Mouse (Mus musculus) midbrain, embryonic 11.5 days (tissue): ENCODE data around the gene Gramd1b. TPM values are rescaled to one million over a fixed set of nuclear protein-coding genes. Genes with fewer than 3 reads are reported as not detected.

Source experiments
- ATAC-seq: fragments of 200-750 bp; cut with Nextera tagmentation; 2 replicates; pipeline ENCODE4 v1.8.0; 2017; ENCODE audit warnings: moderate TSS enrichment, moderate library complexity; ENCODE audit not compliant: low FRiP score
- DNase-seq: peaks from one replicate; pipeline ENCODE4 v3.0.0; 2015; ENCODE audit warnings: low spot score; ENCODE audit errors: missing footprints
- H3K27ac ChIP-seq: fragments of 300-500 bp; sonication (generic); 2 replicates; pipeline ENCODE4 v1.5.1; 2014; ENCODE audit warnings: low read depth, low read length
- H3K27me3 ChIP-seq: fragments of 300-500 bp; sonication (generic); 2 replicates; pipeline ENCODE4 v1.6.1; 2014; ENCODE audit warnings: mild to moderate bottlenecking, low read length, moderate library complexity, mixed read lengths; ENCODE audit not compliant: control insufficient read depth, insufficient read depth
- H3K36me3 ChIP-seq: fragments of 300-500 bp; sonication (generic); 2 replicates; pipeline ENCODE4 v1.6.1; 2014; ENCODE audit warnings: mild to moderate bottlenecking, low read length, moderate library complexity, mixed read lengths; ENCODE audit not compliant: control insufficient read depth, insufficient read depth
- H3K4me1 ChIP-seq: fragments of 300-500 bp; sonication (generic); 2 replicates; pipeline ENCODE4 v1.6.1; 2014; ENCODE audit warnings: low read length; ENCODE audit not compliant: control insufficient read depth, insufficient read depth
- H3K4me2 ChIP-seq: fragments of 300-500 bp; sonication (generic); 2 replicates; pipeline ENCODE4 v1.6.1; 2014; ENCODE audit warnings: mild to moderate bottlenecking, moderate library complexity
- H3K4me3 ChIP-seq: fragments of 300-500 bp; sonication (generic); 2 replicates; pipeline ENCODE4 v1.5.1; 2014; ENCODE audit warnings: low read depth, low read length
- H3K9ac ChIP-seq: fragments of 300-500 bp; sonication (generic); 2 replicates; pipeline ENCODE4 v1.6.1; 2014; ENCODE audit warnings: low read length
- H3K9me3 ChIP-seq: fragments of 300-500 bp; sonication (generic); 2 replicates; pipeline ENCODE4 v1.6.1; 2016; ENCODE audit warnings: low read length; ENCODE audit not compliant: control insufficient read depth
- WGBS: fragments of 180-500 bp; shearing (Covaris S2); extraction: QIAGEN DNeasy Blood & Tissue Kit; methylation state at CpG from one replicate; pipeline ENCODE4 v1.1.7; 2014; 5-methylcytosine and 5-hydroxymethylcytosine counted together
- polyA plus RNA-seq: library from polyadenylated mRNA; unstranded; fragments of >200 nt; fragmentation: Nextera tagmentation; extraction: Ambion mirVana; gene quantifications from 2 replicates; pipeline ENCODE4 v1.2.1, GENCODE M21; 2014

The Gramd1b gene
- polyA plus RNA-seq, 1 experiment from 2014 or later, result 2.5 TPM

DNA sequence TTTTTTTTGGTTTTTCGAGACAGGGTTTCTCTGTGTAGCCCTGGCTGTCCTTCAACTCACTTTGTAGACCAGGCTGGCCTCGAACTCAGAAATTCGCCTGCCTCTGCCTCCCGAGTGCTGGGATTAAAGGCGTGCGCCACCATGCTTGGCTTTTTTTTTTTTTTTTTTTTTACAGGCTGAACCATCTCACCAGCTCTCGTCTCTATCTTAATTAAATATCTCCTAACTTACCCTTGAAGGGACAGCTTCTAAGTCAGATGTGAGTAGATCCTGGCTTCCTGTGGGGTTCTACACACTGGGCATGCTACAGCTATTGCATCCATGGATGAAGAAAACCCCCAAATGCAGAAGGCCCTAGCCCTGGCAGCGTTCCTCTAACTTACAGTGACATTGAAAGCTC is 164.4 kb downstream of the Gramd1b start:
- no peak overlapping the region for H3K27ac ChIP-seq
- DNase-seq (no peak), ATAC-seq (no peak)
- no peaks in the 10 kb centered on the region for H3K4me1 ChIP-seq
- no peak overlapping the region for H3K9ac ChIP-seq
- no peaks in the 10 kb centered on the region for H3K9me3 ChIP-seq
- 91% methylated on average over 7 of the region's 8 CpGs for WGBS
- H3K36me3 ChIP-seq, result no peaks in the 10 kb centered on the region
- no peaks in the 10 kb centered on the region for H3K27me3 ChIP-seq
- no peak overlapping the region for H3K4me3 ChIP-seq
- H3K4me2 ChIP-seq, result no peak overlapping the region

DNA sequence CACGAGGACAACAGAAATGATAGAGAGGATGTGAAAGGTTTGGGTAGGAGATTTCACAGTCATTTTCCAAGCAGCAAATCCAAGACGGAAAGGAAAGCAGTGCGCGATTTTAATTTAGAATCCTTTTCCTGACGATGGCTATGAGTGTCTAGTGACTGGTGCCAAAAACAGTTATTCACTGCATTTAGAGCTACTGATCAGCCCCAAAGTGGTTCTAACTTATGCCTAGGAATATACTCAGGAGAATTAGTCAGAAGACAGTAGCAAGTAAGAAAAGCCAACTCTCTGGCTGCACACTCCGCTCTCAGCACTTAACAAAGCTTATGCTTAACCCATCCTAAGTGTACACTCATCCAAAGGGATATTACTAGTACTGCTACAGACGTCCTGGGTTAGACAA is 166.9 kb downstream of the Gramd1b start:
- no peak overlapping the region for H3K9ac ChIP-seq
- H3K27ac ChIP-seq, result no peak overlapping the region
- no peak overlapping the region for H3K4me3 ChIP-seq
- ATAC-seq (no peak), DNase-seq (no peak)
- no peaks in the 10 kb centered on the region for H3K36me3 ChIP-seq
- WGBS, result 83% methylated on average over 7 of the region's 7 CpGs
- no peaks in the 10 kb centered on the region for H3K27me3 ChIP-seq
- no peak overlapping the region for H3K4me2 ChIP-seq
- no peaks in the 10 kb centered on the region for H3K9me3 ChIP-seq
- H3K4me1 ChIP-seq, result no peaks in the 10 kb centered on the region

DNA sequence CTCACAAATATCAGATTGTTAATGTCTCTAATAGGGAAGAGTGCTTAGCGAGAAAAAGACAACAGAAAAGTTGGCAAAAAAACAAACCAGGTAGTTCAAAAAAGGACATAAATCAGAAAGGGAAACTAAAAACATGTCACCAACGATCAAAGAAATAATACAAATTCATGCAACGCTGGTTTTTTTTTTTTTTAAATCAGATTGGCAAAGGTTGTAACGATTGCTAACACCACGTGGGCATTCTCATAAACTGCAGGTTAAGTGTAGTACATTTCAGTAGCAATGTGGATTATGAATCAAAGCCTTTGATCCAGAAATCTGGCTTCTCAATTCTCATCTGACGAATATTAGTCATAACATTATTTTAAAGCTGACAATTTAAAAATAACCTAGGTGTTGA is 169.2 kb downstream of the Gramd1b start:
- H3K9ac ChIP-seq, result no peak overlapping the region
- peaks cover 4% of the 10 kb centered on the region for H3K4me1 ChIP-seq
- no peak overlapping the region for H3K4me2 ChIP-seq
- H3K27ac ChIP-seq, result no peak overlapping the region
- H3K27me3 ChIP-seq, result no peaks in the 10 kb centered on the region
- DNase-seq (no peak), ATAC-seq (no peak)
- H3K9me3 ChIP-seq, result no peaks in the 10 kb centered on the region
- no peaks in the 10 kb centered on the region for H3K36me3 ChIP-seq
- 90% methylated on average over 6 of the region's 6 CpGs for WGBS
- H3K4me3 ChIP-seq, result no peak overlapping the region

DNA sequence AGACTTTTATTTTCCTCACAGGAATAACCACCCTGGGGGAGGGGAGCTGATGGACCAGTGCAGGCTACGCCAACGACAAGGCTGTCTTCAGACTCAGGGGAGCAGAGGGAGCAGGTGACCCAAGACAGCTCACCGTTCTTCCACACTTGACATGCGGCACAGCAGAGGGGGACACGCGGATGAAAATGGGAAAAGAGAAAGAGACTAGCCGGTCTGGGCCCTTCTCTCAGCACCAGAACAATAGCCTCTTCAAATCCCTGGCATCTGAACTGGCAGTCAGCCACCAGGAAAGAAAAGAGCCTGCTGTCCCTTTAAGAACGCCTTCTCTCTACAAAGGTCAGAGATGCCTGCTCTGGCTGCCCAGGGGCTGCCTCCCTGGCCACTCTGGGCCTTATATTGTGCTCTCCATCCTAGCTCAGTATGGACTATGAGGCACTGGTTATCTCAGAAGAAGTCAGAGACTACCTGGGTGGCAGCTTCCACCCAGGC is 172.7 kb downstream of the Gramd1b start:
- H3K36me3 ChIP-seq, result no peaks in the 10 kb centered on the region
- H3K9me3 ChIP-seq, result no peaks in the 10 kb centered on the region
- H3K4me2 ChIP-seq, result no peak overlapping the region
- DNase-seq (no peak), ATAC-seq (peak; percentile 50; the same call in 1 of the 2 replicates)
- peaks cover 4% of the 10 kb centered on the region for H3K4me1 ChIP-seq
- H3K4me3 ChIP-seq, result no peak overlapping the region
- H3K27ac ChIP-seq, result no peak overlapping the region
- no peak overlapping the region for H3K9ac ChIP-seq
- WGBS, result 28% methylated on average over 8 of the region's 8 CpGs
- H3K27me3 ChIP-seq, result no peaks in the 10 kb centered on the region

DNA sequence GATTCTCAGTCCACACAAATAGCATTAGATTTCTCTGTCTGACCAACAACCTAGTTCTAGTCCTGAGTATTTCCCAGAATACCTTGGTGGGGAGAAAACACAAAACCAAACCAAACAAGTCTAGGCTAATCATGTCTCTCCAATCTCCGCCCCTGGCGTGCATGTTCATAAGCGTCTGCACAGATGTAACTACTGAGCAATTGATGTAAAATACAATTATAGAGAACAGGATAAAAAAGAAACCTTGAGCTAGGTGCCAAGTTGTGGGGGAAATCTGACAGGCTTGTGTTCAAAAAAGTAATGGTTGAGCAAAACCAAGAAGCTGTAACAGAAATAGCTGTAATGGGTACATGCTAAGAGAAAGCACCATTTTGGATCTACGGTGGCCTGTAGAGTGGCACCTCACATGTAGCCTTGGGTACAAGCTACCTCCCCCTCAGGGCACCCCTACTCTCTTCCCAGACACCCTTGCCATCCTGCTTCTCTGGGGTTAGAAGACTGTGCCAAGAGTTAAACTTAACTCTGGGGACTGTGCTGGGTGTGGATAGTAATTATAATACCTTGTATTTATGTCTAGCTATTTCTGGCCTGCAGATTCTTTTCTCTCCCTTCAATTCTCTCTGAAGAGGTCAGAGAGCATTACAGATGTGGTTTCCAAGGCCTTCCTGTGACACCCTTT is 174.3 kb downstream of the Gramd1b start:
- Histone ChIP-seq H3K36me3 (no peaks in the 10 kb centered on the region), H3K4me1 (peaks cover 4% of the 10 kb centered on the region), H3K9me3 (no peaks in the 10 kb centered on the region), H3K27me3 (no peaks in the 10 kb centered on the region), H3K4me3 (no peak overlapping the region), H3K27ac (no peak overlapping the region), H3K4me2 (no peak overlapping the region), H3K9ac (no peak overlapping the region)
- no peak for DNase-seq
- no peak for ATAC-seq
- 93% methylated on average over 4 of the region's 4 CpGs for WGBS

DNA sequence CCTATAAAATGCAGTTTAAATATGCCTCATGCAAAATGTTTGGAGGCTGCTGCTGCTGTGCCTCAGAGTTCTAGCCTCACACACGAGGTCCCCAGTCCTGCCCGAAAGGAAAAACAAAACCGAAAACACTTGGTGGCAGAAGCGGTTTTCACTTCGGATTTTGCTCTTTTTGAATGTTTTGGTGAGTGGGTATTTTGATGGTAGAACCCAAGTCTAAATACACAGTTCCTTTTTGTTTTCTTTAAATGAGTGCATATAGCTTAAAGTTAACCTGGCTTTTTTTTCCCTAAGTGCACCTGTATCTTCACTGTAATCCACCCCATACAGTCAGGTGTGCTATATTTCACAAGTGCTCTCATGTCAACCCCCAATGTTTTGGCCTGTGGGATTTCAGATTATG is 174.8 kb downstream of the Gramd1b start:
- H3K27me3 ChIP-seq, result no peaks in the 10 kb centered on the region
- H3K9me3 ChIP-seq, result no peaks in the 10 kb centered on the region
- DNase-seq (no peak), ATAC-seq (no peak)
- H3K4me3 ChIP-seq, result no peak overlapping the region
- no peaks in the 10 kb centered on the region for H3K36me3 ChIP-seq
- WGBS, result 93% methylated on average over 5 of the region's 5 CpGs
- no peak overlapping the region for H3K27ac ChIP-seq
- H3K9ac ChIP-seq, result no peak overlapping the region
- peaks cover 4% of the 10 kb centered on the region for H3K4me1 ChIP-seq
- no peak overlapping the region for H3K4me2 ChIP-seq

DNA sequence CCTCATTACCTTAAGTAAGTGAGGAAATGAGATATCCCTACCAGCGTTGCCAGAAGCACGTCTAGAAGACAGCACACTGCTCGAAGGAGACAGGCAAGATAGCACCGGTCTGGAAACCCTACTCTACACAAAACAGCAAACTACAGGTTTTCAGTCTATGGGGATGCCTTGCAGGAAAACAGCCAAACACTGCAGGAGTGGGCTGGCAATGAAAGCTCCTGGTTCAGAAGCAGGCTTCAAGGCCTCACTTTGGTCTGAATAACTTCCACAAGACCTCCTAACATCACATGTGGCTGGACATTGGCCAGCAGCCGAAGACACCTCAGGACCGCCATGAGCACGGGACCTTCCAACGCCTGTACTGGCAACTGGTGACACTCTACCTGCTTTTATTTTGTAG is 175.8 kb downstream of the Gramd1b start:
- 96% methylated on average over 8 of the region's 8 CpGs for WGBS
- Histone ChIP-seq H3K4me2 (no peak overlapping the region), H3K9ac (no peak overlapping the region), H3K36me3 (no peaks in the 10 kb centered on the region), H3K4me3 (no peak overlapping the region), H3K9me3 (no peaks in the 10 kb centered on the region), H3K27me3 (no peaks in the 10 kb centered on the region), H3K27ac (no peak overlapping the region), H3K4me1 (peaks cover 4% of the 10 kb centered on the region)
- DNase-seq (no peak), ATAC-seq (no peak)

DNA sequence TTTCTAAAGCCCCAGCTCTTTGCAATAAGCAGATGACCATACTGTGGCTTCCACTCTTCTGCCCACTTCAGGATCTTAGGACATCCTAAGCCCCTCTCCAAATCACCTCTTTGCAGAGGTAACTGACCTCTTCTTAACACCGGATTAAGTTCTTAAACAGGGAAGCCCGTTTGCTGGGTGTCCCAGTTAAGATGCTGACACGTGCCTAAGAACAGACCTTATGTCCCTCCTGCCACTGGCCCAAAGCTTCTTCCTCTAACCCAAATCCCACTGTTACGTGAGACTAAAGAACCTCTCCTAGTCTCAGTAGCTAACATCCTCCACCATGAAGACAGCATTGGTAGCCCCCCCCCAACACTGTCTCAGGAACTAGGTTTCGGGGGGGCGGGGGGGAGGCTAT is 177.6 kb downstream of the Gramd1b start:
- H3K36me3 ChIP-seq, result no peaks in the 10 kb centered on the region
- ATAC-seq, result no peak
- H3K27ac ChIP-seq, result no peak overlapping the region
- no peaks in the 10 kb centered on the region for H3K9me3 ChIP-seq
- peaks cover 2% of the 10 kb centered on the region for H3K4me1 ChIP-seq
- H3K9ac ChIP-seq, result no peak overlapping the region
- no peaks in the 10 kb centered on the region for H3K27me3 ChIP-seq
- no peak overlapping the region for H3K4me2 ChIP-seq
- no peak for DNase-seq
- H3K4me3 ChIP-seq, result no peak overlapping the region
- WGBS, result 70% methylated on average over 6 of the region's 6 CpGs

DNA sequence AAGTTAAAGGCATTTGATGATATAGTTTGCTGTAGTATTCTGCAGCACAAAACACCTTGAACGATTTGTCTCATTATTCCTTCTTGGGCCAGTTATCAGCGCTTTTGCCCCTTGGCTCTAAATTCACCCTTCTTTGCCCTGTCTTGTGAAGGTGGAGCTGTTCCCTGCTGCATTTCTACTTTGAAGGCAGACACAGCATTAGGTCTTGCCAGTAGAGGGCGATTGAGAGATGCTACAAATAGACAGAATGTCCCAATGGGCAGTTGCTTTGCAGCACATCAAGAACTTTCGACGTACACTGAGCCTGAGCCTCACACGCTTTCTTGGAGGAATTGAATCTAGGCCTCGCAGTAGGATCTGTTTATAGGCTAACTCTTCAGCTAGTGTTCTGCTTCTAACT is 180.5 kb downstream of the Gramd1b start:
- Histone ChIP-seq H3K9ac (no peak overlapping the region), H3K36me3 (no peaks in the 10 kb centered on the region), H3K27me3 (no peaks in the 10 kb centered on the region), H3K9me3 (no peaks in the 10 kb centered on the region), H3K27ac (no peak overlapping the region), H3K4me1 (0 out of 2 replicates have a peak, but pooled peaks cover 3% of the 10 kb centered on the region), H3K4me3 (no peak overlapping the region), H3K4me2 (no peak overlapping the region)
- 0 out of 2 replicates have a peak, but pooled peaks have one; percentile 31 for ATAC-seq
- peak; percentile 90 for DNase-seq
- 30% methylated on average over 7 of the region's 7 CpGs for WGBS
